Mouse (Mus musculus) testis, postnatal 10 days (tissue): Measurements from ENCODE around the gene Sec31a.

ENCODE experiments used
- DNase-seq: peaks from one replicate; pipeline ENCODE4 v3.0.0; 2021; ENCODE audit warnings: low spot score

Gene Sec31a

DNA sequence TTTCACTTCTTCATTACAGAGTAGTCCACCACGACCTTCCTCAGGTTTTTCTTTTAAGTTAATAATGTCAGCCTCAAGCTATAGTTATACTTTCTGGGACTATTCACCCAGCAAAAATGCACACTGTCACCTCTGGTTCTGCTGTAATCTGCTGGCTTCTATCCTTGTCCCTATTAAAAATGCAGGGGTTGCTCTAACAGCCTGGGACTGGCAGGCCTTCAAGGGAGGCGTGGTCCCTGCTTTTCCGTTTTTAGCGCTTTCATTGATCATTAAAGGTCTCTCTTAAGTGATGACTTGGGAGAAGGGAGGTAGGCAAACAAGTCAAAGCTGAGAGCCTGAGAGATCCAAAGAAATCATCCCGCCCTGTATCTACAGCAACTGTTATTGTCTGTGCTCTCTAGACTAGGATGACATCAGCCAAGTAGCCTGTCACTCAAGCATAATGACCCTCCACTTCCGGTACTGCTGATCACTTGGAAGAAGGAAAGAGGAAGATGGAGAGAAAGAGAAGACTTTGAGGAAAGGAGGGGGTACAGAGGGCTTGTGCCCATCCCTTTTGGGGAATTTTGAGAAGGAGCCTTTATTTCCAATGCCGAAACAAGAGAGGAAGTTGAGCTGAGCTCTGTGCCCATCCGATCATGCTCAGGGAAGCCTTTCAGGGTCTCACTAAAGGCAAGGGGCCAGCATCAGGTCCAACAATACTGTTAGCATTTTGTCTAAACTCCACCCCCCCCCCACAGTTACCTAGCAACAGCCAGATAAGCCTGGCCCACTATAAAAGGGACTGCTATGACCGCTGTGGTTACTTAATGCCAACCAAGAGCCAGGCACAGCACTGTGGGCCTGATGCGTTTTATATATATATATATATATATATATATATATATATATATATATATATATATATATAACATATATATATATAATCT, 66.5 kb downstream of the Sec31a start:
- no peak for DNase-seq

- no peak for DNase-seq
Measured at GRCm38 (mm10) chr5:100345118-100345517, 70.9 kb downstream of the Sec31a start.

GRCm38 (mm10) chr5:100343087-100343486, 72.9 kb downstream of the Sec31a start:
- no peak for DNase-seq

DNA sequence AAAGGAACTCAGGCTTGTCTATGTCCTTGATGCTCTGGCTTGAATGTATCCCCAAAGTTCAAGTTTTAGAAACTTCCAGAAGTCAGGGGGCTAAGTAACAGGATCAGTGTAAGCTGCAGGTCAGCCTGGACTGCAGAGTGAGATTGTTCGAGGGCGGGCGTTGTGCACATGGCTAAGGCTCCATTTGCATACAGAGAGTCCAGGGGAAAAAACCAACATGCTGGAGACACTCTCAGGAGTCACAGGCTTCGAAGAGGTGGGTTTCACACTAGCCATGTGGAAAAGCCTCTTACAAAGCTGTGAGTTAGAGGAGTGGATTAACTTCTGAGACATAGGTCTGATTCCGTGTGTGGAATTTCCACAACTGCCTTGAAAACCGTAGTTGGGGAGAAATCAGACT, 73.6 kb downstream of the Sec31a start:
- DNase-seq = no peak

DNA sequence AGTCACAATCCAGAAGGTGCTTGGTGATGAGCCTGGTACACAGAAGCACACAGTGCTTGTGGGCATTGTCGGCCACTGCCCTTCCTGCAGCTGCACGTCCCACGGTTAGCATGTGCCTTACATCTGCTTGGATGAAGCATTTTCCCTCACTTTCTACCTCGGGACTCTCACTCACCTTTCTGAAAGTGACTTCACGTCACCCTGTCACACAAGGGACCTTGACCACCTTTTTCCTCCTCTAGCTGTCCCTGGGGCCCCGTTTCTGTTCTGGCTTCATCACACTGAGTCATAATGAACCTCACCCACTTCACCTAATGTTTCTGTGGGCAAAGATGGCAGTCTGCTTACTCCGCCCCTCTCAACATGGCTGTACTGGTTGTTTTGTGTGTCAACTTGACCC, 75.0 kb downstream of the Sec31a start:
- no peak for DNase-seq

GRCm38 (mm10) chr5:100337852-100338251, 78.2 kb downstream of the Sec31a start:
- DNase-seq = no peak

GRCm38 (mm10) chr5:100336876-100337275, 79.2 kb downstream of the Sec31a start:
- no peak for DNase-seq

- no peak for DNase-seq
Measured at GRCm38 (mm10) chr5:100335581-100336080, 80.4 kb downstream of the Sec31a start.

DNA sequence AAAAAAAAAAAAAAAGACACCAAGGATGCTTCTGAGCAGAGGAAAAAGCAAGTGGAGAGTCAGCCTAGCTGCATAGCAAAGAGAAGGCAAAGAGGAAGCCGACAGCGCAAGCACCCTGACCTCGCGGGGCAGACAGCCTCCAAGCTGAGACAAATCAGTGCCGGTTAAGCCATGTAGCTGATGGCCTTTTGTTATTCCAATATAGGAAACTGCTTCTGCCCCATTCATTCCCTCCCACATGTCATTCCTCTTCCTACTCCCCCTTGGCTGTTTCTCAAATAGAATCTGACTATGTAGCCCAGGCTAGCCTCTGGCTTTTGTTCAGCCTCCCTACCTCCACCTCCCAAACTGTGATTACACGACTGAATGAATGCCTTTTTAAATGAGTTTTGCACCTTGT, 81.3 kb downstream of the Sec31a start:
- DNase-seq = no peak

- DNase-seq = no peak
Measured at GRCm38 (mm10) chr5:100333607-100334380, 82.2 kb downstream of the Sec31a start.

DNA sequence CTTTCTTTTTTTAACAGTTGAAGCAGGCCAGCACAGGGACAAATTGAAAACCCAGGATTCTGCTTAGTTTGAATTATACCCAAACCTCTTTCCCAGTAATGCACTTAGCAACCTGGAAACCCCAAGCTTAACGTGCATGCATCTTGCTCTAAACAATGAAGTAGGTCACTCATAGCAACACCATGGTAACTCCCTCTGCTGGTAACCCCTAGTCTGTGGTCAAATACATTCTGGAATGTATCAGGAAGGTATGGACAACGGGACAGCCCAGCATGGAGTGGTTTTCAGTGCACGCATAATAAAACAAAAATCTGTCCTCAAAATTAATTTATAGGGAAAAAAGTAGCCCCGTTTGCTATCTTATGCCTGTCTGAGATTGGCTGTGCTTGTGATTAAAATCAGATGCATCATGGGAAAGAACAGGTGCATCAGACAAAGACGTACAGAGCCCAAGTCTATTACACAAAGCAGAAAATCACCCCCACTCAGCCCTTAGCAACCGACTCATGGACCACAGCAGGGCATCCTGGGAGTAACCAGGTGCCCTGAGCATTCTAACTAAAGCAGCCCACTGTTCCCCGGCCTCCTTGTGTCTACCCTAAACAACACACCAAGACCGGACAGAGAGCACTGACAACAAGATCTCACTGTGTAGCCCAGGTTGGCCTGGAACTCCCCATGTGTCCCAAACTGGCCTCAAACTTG, 83.6 kb downstream of the Sec31a start:
- DNase-seq = no peak

DNA sequence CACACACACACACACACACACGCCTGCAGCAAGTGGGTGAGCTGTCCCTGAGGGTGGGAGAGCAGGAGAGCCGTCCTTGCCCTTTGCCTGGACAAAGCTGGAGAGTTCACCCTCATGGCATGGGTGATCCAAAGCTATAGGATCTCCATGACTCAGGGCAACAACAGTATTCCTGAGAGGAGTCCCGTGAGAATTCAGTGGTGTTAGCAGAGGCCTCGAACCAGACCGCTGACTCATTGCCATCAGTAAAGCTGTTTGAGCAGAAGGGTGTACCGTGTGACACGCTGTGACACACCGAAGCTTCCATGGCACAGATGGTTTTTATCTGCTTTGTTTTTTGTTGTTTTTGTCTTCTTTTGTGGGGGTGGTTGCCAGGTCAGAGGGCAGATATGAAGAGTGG, 84.4 kb downstream of the Sec31a start:
- DNase-seq = no peak

GRCm38 (mm10) chr5:100322081-100322480, 94.0 kb downstream of the Sec31a start:
- peak; percentile 89 for DNase-seq

GRCm38 (mm10) chr5:100317842-100318241, 98.2 kb downstream of the Sec31a start:
- no peak for DNase-seq

- DNase-seq = no peak
Measured at GRCm38 (mm10) chr5:100317010-100317409, 99.0 kb downstream of the Sec31a start.

DNA sequence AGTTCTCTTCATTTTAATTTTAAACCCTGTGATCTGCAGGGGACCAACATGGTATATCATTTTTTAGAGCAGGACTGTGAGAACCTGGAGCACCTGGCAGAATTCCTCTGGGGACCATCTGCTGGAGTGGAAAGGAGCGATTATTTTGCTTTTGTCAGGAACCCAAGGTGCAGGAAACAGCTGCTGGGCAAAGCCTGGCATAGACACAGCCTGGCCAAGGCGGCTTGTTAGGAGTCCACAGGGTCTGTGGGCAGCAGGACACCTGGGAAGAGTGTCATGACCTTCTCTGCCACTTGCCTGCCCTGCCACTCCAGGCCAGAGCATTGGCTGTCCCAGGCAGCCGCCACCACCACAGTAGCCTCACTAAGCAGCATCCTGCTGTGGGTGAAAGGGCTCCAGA, 100.4 kb downstream of the Sec31a start:
- no peak for DNase-seq

- DNase-seq = no peak
Measured at GRCm38 (mm10) chr5:100312391-100312790, 103.6 kb downstream of the Sec31a start.
